Mouse (Mus musculus) layer of hippocampus, adult 8-10 months (tissue): ENCODE measurements around the gene Abcc9. TPM values are rescaled to one million over a fixed set of nuclear protein-coding genes. Genes with fewer than 3 reads are reported as not detected.

Experiments used
- DNase-seq, 2 experiments: peaks; one replicate each; pipeline ENCODE4 v3.0.0; 2022; ENCODE audit warnings: low spot score in 2 of 2
- total RNA-seq, 4 experiments: library from RNA; stranded (reverse); gene quantifications; 2 replicates each; pipeline ENCODE4 v1.2.4; 2022

The Abcc9 gene
- total RNA-seq, 4 experiments from 2014 or later = 3.2 to 4.2 (median 4.0) TPM

- DNase-seq = no peak
Measured at GRCm38 (mm10) chr6:142551482-142551881, 150.6 kb downstream of the Abcc9 start.

GRCm38 (mm10) chr6:142550871-142551270 lies 151.2 kb downstream of the Abcc9 start:
- no peak for DNase-seq

GRCm38 (mm10) chr6:142548377-142548776 lies 153.7 kb downstream of the Abcc9 start:
- no peak for DNase-seq

- no peak for DNase-seq
Measured at GRCm38 (mm10) chr6:142545132-142545531, 157.0 kb downstream of the Abcc9 start.

- no peak for DNase-seq
Measured at GRCm38 (mm10) chr6:142543648-142544047, 158.5 kb downstream of the Abcc9 start.

GRCm38 (mm10) chr6:142542800-142543175 lies 159.3 kb downstream of the Abcc9 start:
- no peak for DNase-seq

GRCm38 (mm10) chr6:142542082-142542799 lies 159.9 kb downstream of the Abcc9 start:
- DNase-seq = no peak

- DNase-seq = no peak
Measured at GRCm38 (mm10) chr6:142540561-142541160, 161.5 kb downstream of the Abcc9 start.

- no peak for DNase-seq
Measured at GRCm38 (mm10) chr6:142540131-142540530, 162.0 kb downstream of the Abcc9 start.

GRCm38 (mm10) chr6:142538503-142538902 lies 163.6 kb downstream of the Abcc9 start:
- DNase-seq = no peak

Other genes starting within 250 kb of the Abcc9 start
- gene Gys2, start 229.2 kb downstream of the Abcc9 start, total RNA-seq = under 1 TPM in 3 of 4 experiments, not detected in 1; 0.16 to 0.18 (median 0.16) TPM
- gene Ldhb, start 194.4 kb downstream of the Abcc9 start, total RNA-seq = 100 to 1,000 TPM; 561 to 645 (median 604) TPM
- gene Kcnj8, start 130.7 kb downstream of the Abcc9 start, total RNA-seq = 1 to 10 TPM; 1.7 to 2.3 (median 1.9) TPM
- 100 to 1,000 TPM in 2 of 4 experiments, 10 to 100 TPM in 2; 97.9 to 106 (median 101) TPM for gene Cmas, start 54.4 kb upstream of the Abcc9 start, total RNA-seq
- gene Sult6b2, start 102.2 kb upstream of the Abcc9 start, total RNA-seq = under 1 TPM in 1 of 4 experiments, not detected in 3; 0.25 TPM